Mouse (Mus musculus): ENCODE measurements at regions not wholly inside any gene's neighbourhood (a gene's known extent, or its start where the extent isn't known, plus 50 kb on each side); places are given as distances from the start of the nearest gene placed in this dataset.

- no peak for TF ChIP-seq POLR2A (IDR thresholded peaks at IDR 0.05; ENCODE audit: extremely low read depth, insufficient read depth, low read length)
- no peak for TF ChIP-seq CTCF (IDR thresholded peaks at IDR 0.05; ENCODE audit: extremely low read depth, insufficient read depth, low read length)
These were observed 146.8 kb downstream of the Cd55b start for GRCm38 (mm10) chr1:130276005-130276404.

All from cortical plate, adult 2 months (tissue).